Mouse (Mus musculus) induced T-regulatory cell, adult 2 months (primary cell): ENCODE measurements around the gene Csnk1g1.
A peak's percentile ranks its signal among the peaks of the same experiment; 100 is the strongest.

Source experiments
- DNase-seq: peaks from one replicate; pipeline ENCODE4 v3.0.0-alpha.2; 2012; ENCODE audit warnings: low read depth

Gene Csnk1g1

DNA sequence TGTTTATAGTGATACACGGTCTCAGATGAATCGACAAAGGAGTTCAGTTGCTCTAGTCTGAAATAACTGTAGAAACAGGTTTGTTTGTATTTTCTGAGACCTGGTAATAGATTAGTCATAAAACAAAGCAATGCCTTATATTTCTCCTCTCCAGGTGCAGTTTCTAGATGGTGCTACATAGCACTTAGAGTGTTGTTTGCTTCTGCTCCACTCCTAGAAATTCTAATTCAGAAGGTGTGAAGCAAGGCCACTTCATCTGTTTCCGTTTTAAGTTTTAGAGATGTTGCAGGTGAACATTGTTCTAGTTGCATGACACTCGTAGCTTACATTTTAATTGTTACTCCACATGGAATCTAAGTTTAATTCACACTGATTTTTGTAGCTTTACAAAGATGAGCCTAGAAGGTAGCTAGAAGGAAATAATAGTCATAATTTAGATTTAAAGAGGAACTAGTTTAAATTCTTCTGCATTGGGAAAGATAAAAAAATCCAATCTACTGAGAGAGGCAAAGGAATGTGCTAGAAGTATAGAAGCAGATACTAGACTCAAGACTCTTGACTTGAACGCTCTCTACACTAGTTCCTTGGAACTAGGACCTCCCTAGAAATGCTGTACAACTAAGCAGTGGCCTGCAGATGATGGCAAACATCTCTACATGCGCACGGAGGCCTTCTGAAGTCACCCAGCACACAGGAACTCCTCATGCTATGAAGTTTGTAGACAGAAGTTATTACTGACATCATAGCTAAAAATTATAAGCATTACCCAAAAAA is 87.1 kb downstream of the Csnk1g1 start:
- no peak for DNase-seq

- DNase-seq, result no peak
Observed at GRCm38 (mm10) chr9:65998965-65999364, 90.2 kb downstream of the Csnk1g1 start.

GRCm38 (mm10) chr9:66004380-66004779 is 95.7 kb downstream of the Csnk1g1 start:
- peak; percentile 72 for DNase-seq

- no peak for DNase-seq
Observed at GRCm38 (mm10) chr9:66007603-66008202, 99.0 kb downstream of the Csnk1g1 start.

- no peak for DNase-seq
Observed at GRCm38 (mm10) chr9:66020601-66021000, 111.9 kb downstream of the Csnk1g1 start.

GRCm38 (mm10) chr9:66038082-66038481 is 129.4 kb downstream of the Csnk1g1 start:
- no peak for DNase-seq

- DNase-seq, result no peak
Observed at GRCm38 (mm10) chr9:66038581-66038980, 129.9 kb downstream of the Csnk1g1 start.

DNA sequence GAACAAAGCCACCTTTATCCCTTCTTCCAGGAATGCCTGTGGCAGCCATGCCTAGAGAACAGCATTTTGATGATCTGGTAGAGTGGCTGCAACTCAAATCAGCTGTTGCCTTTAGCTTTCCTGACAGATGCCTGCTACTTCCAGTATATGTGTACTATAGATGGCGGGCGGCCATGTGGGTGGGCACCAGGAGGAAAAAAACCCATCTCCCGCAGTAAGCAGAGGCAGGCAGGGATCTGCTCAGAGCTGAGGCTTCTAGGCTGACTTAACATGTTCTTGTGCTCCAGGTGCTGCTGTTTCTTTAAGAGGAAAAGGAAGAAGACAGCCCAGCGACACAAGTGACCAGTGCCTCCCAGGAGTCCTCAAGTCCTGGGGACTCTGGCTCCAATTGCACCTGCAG is 130.6 kb downstream of the Csnk1g1 start:
- DNase-seq, result no peak

GRCm38 (mm10) chr9:66040801-66041200 is 132.1 kb downstream of the Csnk1g1 start:
- no peak for DNase-seq

GRCm38 (mm10) chr9:66042331-66042730 is 133.6 kb downstream of the Csnk1g1 start:
- no peak for DNase-seq

- DNase-seq, result no peak
Observed at GRCm38 (mm10) chr9:66043241-66043640, 134.5 kb downstream of the Csnk1g1 start.

DNA sequence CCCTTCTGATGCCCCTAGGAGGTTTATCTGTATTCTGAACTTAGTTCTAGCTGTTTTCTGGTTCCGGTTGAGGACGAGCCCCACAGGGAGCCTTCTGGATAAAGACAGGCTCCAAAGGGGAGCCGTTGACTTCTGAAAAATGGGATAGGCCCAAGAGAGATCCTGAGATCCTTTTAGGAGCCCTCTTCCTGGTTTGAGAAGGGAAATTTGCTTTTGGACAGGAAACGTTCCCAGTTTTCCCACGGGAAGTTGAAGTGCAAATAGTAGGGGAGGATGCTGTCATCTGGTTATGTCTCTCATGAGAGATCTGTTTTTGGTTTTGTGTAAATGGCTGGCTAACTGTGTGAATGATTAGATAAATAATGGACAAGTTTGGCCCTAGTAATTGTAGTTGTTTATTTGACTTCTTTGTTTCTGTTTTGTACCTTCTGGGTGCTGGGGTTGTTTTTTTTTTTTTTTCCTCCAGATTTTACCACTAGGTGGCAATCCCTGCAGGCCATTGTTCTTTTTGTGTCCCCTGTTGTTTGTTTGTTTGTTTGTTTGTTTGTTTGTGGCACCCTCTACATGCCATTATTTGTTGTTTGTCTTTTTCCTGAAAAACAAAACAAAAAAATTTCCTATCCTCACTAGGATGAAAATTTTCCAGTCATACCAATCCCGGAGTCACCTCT is 141.3 kb downstream of the Csnk1g1 start:
- DNase-seq, result peak; percentile 41

DNA sequence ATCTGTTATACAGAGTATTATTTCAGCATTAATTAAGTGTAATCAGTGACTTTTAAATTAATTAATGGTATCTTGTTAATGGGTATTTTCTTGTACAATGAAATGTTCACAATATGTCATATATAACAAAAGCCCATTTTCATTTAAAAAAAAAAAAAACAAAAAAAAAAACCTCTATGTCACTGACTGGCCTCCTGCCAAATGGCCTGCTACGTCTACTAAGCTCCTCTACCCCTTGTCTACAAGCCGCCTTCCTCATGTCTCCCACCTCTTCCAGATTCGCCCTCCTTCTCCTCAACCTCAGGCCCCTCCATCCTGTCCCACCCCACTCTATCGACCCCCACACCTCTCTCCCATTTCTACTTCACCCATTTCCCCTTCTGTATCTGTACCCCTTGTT is 142.8 kb downstream of the Csnk1g1 start:
- no peak for DNase-seq

- DNase-seq, result no peak
Observed at GRCm38 (mm10) chr9:66052731-66053130, 144.0 kb downstream of the Csnk1g1 start.

DNA sequence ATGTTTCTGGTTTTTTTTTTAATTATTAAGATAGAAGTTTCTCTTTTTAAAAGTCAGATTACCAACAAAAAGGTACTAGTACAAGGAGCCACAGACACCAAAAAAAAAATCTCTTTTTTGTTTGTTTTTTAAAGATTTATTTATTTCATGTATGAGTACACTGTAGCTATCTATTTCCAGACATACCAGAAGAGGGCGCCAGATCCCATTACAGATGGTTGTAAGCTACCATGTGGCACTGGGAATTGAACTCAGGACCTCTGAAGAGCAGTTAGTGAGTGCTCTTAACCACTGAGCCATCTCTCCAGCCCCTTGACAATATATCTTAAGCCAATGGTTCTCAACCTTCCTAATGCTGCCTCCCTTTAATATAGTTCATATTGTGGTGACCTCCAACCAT is 144.9 kb downstream of the Csnk1g1 start:
- peak; percentile 32 for DNase-seq

- DNase-seq, result peak; percentile 97
Observed at GRCm38 (mm10) chr9:66059583-66060307, 151.0 kb downstream of the Csnk1g1 start, which contains the start of gene Ppib. TSS of gene Ppib (plus strand) at chr9:66060222.

- no peak for DNase-seq
Observed at GRCm38 (mm10) chr9:66060308-66060647, 151.6 kb downstream of the Csnk1g1 start.

- no peak for DNase-seq
Observed at GRCm38 (mm10) chr9:66060986-66061385, 152.3 kb downstream of the Csnk1g1 start.

DNA sequence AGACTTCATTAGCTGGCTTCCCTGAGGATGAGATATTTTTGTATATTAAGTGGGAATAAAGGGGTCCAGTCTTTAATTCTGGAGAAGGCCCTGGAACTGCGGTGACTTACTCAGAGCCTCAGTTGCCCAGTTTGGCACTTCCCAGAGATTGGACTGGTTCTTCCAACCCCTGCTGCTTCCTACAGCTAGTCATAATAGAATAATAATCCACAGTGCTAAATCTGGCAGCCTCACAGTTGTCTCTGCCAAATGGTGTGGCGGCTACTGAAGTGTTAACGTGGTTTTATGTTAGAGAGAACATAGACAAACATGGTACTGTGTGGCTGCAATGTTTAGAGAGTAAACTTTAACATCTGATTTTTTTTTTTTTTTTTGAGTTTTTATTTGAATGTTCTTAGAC is 152.9 kb downstream of the Csnk1g1 start:
- DNase-seq, result no peak

DNA sequence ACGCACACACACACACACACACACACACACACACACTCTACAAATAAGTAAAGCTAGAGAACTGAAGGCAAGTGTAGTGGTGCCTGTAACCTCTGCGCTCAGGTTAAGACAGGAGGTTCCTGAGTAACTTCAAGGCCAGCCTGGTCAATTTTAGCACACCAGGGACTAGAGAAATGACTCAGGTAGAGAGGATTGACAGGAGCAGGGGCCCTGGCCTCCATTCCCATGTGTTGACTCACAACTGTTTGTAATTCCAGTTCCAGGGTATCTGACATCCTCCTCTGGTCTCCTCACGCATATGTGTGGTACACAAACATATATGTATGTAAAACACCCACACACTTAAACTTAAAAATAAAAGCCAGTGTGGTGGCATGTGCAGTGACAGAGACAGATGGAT is 154.7 kb downstream of the Csnk1g1 start:
- DNase-seq, result no peak

GRCm38 (mm10) chr9:66064316-66064715 is 155.6 kb downstream of the Csnk1g1 start:
- DNase-seq, result no peak

DNA sequence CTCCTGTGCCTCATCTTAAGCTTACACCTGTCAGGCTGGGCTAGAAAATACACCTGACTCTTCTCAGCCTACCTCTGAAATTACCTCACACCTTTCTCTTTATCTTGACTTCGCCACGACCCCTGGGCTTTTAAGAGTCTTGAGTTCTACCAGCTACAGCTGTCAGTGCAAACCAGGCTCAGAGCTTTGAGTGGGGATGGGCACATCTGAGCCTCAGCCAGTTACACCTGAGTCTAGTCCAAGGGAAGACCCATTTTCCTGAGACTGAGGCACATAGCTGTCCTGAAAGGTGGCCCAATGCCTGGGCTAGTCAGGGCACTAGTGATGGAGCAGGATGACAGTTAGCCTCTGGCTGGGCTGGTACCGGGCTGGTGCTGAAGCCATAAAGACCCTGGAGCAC is 158.1 kb downstream of the Csnk1g1 start:
- DNase-seq, result no peak

- DNase-seq, result peak; percentile 48
Observed at GRCm38 (mm10) chr9:66067542-66067941, 158.8 kb downstream of the Csnk1g1 start.
